Mouse (Mus musculus) left cerebral cortex, postnatal 25 days (tissue): ENCODE measurements around the gene Zfp715. TPM values are rescaled to one million over a fixed set of nuclear protein-coding genes. Genes with fewer than 3 reads are reported as not detected.
"Not testable (repeated sequence)": the region's sequence is repeated elsewhere in the genome, so short reads cannot be mapped to it uniquely, and the experiment has no call there.

Experiments
- DNase-seq, 2 experiments: peaks; one replicate each; pipeline ENCODE4 v3.0.0; 2022; ENCODE audit warnings: low spot score in 2 of 2, mixed read lengths in 1 of 2
- intact Hi-C: fragments of 180-260 bp; cut with DNase I; formaldehyde crosslinking; loops from one replicate; pipeline ENCODE4 v1.15.1; 2025
- total RNA-seq, 2 experiments: library from RNA; stranded (reverse); gene quantifications; 2 replicates each; pipeline ENCODE4 v1.2.3; 2021

The Zfp715 gene
- total RNA-seq, 2 experiments from 2014 or later, result 21.0 to 21.9 TPM

GRCm38 (mm10) chr7:43311632-43312031, 1.5 kb downstream of the Zfp715 start:
- DNase-seq, result no peak
- intact Hi-C loops, result loop anchor here (2.0 to 10.0 kb wide), 4 partner anchors 131 to 363 kb away; partner anchors contain the start of genes Ctu1, Iglon5 and Zfp658

GRCm38 (mm10) chr7:43309069-43309468, 4.0 kb downstream of the Zfp715 start:
- no peak for DNase-seq
- intact Hi-C loops, result no loop called here

GRCm38 (mm10) chr7:43305235-43305634, 7.9 kb downstream of the Zfp715 start:
- peak in 1 of 2 experiments; percentile 39 for DNase-seq
- intact Hi-C loops, result no loop called here

- intact Hi-C loops, result no loop called here
- DNase-seq, result no peak
Observed at GRCm38 (mm10) chr7:43291524-43291923, 21.6 kb downstream of the Zfp715 start.

- DNase-seq, result peak; percentile 88 to 90
- intact Hi-C loops, result loop anchor here (1.0 kb wide), 2 partner anchors 95 to 212 kb away; no protein-coding TSS in a partner anchor
Observed at GRCm38 (mm10) chr7:43282859-43283595, 30.1 kb downstream of the Zfp715 start.

- intact Hi-C loops, result no loop called here
Observed at GRCm38 (mm10) chr7:43282459-43282858, 30.6 kb downstream of the Zfp715 start.

GRCm38 (mm10) chr7:43277401-43277800, 35.7 kb downstream of the Zfp715 start:
- intact Hi-C loops, result no loop called here
- DNase-seq, result no peak

More at GRCm38 (mm10) chr7:43282459-43282858, 30.6 kb downstream of the Zfp715 start:
- no peak for DNase-seq

- intact Hi-C loops, DNase-seq: not testable (repeated sequence)
Observed at GRCm38 (mm10) chr7:43276178-43276577, 36.9 kb downstream of the Zfp715 start.

GRCm38 (mm10) chr7:43273476-43273875, 39.6 kb downstream of the Zfp715 start:
- no peak for DNase-seq
- intact Hi-C loops, result no loop called here

- intact Hi-C loops, result not testable (repeated sequence)
Observed at GRCm38 (mm10) chr7:43267359-43267758, 45.7 kb downstream of the Zfp715 start.

GRCm38 (mm10) chr7:43253540-43253939, 59.6 kb downstream of the Zfp715 start:
- intact Hi-C loops, result no loop called here
- no peak for DNase-seq

More at GRCm38 (mm10) chr7:43267359-43267758, 45.7 kb downstream of the Zfp715 start:
- not testable (repeated sequence) for DNase-seq

- DNase-seq, intact Hi-C loops: not testable (repeated sequence)
Observed at GRCm38 (mm10) chr7:43250718-43251117, 62.4 kb downstream of the Zfp715 start.

Other genes with a start within 250 kb of the Zfp715 start
- not detected for gene Zfp936, start 199.1 kb downstream of the Zfp715 start, total RNA-seq
- under 1 TPM; 0.34 to 0.44 TPM for gene Siglecf, start 38.0 kb upstream of the Zfp715 start, total RNA-seq
- under 1 TPM in 1 of 2 experiments, not detected in 1; 0.69 TPM for gene Siglecg, start 94.9 kb upstream of the Zfp715 start, total RNA-seq
- not detected for gene Lim2, start 114.4 kb upstream of the Zfp715 start, total RNA-seq
- gene Nkg7, start 123.8 kb upstream of the Zfp715 start, total RNA-seq, result not detected
- gene Cldnd2, start 127.5 kb upstream of the Zfp715 start, total RNA-seq, result not detected
- gene Etfb, start 130.8 kb upstream of the Zfp715 start, total RNA-seq, result 10 to 100 TPM; 52.2 to 59.1 TPM
- gene Gm45233, start 130.8 kb upstream of the Zfp715 start, total RNA-seq, result under 1 TPM in 1 of 2 experiments, not detected in 1; 0.53 TPM
- 1 to 10 TPM; 2.0 to 2.8 TPM for gene Vsig10l, start 149.9 kb upstream of the Zfp715 start, total RNA-seq
- 10 to 100 TPM; 28.4 to 28.9 TPM for gene Iglon5, start 176.8 kb upstream of the Zfp715 start, total RNA-seq
- gene 4931406B18Rik, start 192.6 kb upstream of the Zfp715 start, total RNA-seq, result not detected
- gene Cd33, start 231.1 kb upstream of the Zfp715 start, total RNA-seq, result 1 to 10 TPM; 4.4 to 5.1 TPM
- gene Zfp658, start 249.0 kb upstream of the Zfp715 start, total RNA-seq, result 1 to 10 TPM; 3.8 to 4.7 TPM